Mouse (Mus musculus): ENCODE data around the gene Cerkl.

Gene Cerkl

DNA sequence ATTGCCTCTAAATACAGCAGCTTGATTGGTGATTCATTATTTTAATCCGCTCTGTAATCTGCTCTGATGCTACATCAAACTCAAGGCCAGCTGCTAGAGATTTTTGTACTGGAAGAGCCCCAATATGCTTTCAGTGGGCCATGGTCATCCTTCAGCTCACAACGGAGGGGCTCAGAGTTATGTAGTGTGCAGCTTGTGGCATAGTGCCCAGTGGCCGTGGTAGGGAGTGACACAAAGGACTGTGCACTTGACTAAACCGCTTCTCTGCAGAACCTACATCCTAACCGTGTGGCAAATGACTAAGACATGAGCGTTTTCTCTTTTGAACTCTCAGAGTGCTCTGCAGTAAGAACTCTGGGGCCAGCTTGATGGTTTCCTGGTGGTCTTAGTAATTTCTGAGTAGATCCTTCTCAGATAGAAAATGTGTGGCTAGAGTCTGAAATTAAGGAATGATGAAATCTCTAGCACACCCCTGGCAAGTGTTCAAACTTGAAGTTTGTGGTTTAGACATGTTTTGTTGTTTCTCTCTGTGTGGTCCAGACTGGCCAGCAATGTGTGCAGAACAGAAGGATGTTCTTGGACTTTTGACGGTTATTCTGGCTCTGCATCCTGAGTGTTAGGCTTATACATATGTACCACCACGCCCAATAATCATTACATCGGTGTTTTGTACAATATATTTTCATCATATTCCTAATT lies 140.3 kb downstream of the Cerkl start:
- peak; percentile 8 for DNase-seq (ENCODE audit: low read depth, low spot score)

DNA sequence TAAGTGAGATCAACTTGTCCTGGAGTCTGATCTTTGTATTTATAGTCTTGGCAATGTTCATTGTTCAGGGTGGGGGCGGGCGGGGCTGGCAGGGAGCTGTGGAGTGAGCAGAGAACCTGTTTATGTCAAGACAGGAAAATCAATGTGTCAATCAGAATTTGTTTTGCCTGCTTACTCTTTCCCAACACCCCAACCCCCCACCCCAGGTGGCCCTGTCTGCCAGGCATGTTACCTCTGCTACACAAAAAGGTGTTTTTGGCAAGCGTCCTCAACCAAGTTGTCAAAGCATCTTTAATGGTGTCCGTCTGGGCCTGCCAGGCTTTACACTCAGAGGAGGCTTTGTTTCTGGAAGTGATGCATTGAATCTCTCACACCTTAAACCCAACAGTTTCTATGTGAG lies 141.5 kb downstream of the Cerkl start:
- no peak for DNase-seq (ENCODE audit: low read depth, low spot score)

DNA sequence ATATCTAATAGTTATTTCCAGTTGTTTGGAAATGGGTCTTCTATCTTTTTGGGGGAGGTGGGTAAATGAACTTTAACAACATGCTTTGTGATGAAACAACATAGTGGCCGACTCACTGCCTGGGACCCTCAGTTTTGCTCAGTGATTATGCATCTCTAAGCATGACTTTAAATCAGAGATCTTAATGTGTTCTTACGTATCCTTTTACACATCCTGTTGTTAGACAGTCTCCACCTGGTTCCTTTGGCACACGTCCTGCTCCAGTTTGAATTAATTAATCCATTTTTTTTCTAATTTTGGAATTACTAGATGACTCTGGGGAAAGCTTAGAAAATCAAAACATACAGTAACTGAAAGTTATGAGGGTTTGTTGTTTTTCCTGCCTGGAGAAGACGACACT lies 144.1 kb downstream of the Cerkl start:
- no peak for DNase-seq (ENCODE audit: low read depth, low spot score)

GRCm38 (mm10) chr2:79309454-79310118 lies 147.0 kb downstream of the Cerkl start:
- no peak for DNase-seq (ENCODE audit: low read depth, low spot score)

DNA sequence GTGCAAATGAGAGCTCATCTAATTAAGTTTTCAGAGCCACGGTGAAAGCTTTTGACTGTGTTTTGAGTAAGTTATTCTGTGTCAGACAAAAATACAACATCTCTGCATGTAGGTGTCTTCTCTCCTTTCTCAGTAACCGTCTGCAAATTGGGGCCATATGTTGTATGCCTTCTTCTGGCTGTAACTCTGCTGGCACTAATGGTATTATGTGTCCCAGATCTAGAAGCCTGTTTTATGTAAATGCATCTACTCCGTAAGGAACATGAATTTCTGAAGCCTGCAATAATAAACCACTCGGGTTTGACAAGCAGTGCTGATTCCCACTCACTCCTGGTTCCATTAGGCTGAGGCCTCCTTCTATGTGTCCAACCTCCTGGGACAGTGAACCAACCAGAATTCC lies 149.0 kb downstream of the Cerkl start:
- DNase-seq (ENCODE audit: low read depth, low spot score) = no peak

DNA sequence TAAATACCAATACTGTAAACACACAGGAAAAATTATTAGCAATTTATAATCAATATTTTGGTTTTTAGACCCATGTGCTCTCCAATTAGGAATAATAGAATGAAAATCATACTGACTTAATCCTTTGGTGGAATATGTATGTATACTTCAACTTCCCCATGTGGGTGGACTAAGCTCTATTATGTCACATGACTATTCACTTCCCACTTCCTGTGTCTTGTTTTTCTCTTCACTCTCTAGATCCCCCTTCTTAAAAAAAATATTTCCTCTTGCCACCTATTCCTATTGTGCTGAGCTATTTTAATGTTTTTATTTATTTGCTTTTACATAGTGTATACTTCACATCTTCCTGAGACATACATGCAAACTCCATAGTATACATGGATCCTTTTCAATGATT lies 154.2 kb downstream of the Cerkl start:
- DNase-seq (ENCODE audit: low read depth, low spot score) = no peak

GRCm38 (mm10) chr2:79292431-79292830 lies 164.2 kb downstream of the Cerkl start:
- no peak for DNase-seq (ENCODE audit: low read depth, low spot score)

- DNase-seq (ENCODE audit: low read depth, low spot score) = no peak
These were observed 164.7 kb downstream of the Cerkl start for GRCm38 (mm10) chr2:79291922-79292321.

- DNase-seq (ENCODE audit: low read depth, low spot score) = no peak
These were observed 166.4 kb downstream of the Cerkl start for GRCm38 (mm10) chr2:79290149-79290548.

- no peak for DNase-seq (ENCODE audit: low read depth, low spot score)
These were observed 172.4 kb downstream of the Cerkl start for GRCm38 (mm10) chr2:79284206-79284605.

All from retina, postnatal 7 days (tissue).